Mouse (Mus musculus): ENCODE results near the gene AC109138.7. TPM values are rescaled to one million over a fixed set of nuclear protein-coding genes. Genes with fewer than 3 reads are reported as not detected.

The AC109138.7 gene
- not detected for total RNA-seq (2021)
- long read RNA-seq, experiment 1, result 0 reads
- long read RNA-seq, experiment 2, result 0 reads

DNA sequence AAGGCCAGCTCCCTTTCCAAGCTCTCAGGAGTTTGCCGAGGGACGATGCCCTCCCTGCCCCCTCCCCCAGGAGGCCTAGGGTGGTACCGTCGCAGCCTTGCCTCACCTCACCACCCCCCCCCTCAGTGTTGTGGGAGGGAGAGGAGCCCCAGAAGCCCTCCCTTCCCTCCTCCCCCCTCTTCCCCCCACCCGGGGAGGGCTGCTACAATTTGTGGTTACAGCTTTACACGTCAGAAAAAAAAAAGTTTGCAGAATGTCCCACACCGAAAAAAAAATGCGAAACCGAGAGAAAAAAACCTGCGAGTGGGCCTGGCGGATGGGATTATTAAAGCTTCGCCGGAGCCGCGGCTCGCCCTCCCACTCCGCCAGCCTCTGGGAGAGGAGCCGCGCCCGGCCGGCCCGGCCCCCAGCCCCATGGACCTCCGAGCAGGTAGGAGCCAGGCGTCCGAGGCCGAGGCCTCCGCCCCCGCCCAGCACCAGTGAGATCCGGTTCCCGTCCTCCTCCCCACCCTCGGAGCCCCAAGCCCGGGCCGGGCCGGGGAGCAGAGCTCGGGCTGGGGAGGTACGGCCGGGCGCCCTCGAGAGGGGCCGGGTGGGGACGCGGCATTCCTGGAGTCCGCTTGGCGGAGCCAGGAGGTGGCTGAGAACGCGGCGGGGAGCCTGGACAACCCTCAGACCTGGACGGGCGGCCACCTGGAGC lies at the start of gene AC109138.7, which contains the start of gene Clcf1:
Gene AC109138.7 (plus strand): TSS at position 287 of the 700 bp plus-strand sequence.
Gene Clcf1 (plus strand): TSS at position 168 of the 700 bp plus-strand sequence.
- DNase-seq, result peak; percentile 65
- intact Hi-C loops (cut with DNase I), result no loop called here

DNA sequence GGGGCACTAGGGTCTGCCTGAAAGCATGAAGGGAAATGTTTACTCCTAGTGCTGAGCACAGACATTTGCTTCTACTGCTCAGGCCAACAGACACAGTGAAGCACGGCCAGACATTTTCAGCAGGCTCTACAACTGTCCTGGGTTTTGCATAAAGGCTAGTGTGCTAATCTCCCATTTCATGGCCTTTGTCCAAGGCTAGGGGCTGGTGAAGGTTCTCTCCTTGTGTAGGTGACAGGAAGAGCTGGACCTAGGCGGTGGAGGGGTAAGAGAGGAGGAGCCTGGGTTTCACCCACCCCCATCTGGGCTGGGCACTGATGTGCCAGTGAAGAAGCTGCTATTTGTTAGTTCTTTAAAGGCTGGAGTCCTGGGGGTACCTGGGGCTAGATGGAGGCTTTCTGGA lies 49.4 kb upstream of the AC109138.7 start:
- DNase-seq, result no peak
- intact Hi-C loops (cut with DNase I), result loop anchor here (5.0 kb wide), 1 partner anchor 33 kb away; no protein-coding TSS in a partner anchor

GRCm38 (mm10) chr19:4166678-4167476 lies 47.3 kb upstream of the AC109138.7 start:
- intact Hi-C loops (cut with DNase I), result no loop called here
- DNase-seq, result peak in 1 of 2 experiments; percentile 57

DNA sequence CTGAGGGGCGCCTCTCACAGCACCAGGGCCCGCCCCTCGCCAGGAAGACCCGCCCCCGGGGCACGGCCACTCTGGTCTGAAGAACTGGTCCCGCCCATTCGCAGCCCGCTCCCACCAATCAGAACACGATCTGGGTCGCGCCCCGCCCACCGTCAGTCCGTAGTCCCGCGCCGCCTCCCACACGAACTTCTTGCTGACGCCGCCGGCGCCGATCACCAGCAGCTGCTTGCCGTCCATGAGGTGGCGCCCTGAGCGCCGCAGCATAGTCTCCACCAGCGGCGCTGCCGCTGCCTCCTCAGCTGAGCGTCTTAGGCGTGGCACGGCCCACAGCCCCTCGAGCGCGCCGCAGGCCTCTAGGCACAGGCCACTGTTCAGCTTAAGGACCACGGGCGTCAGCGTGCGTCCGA lies 44.8 kb upstream of the AC109138.7 start:
- intact Hi-C loops (cut with DNase I), result no loop called here
- DNase-seq, result peak; percentile 99 to 100

DNA sequence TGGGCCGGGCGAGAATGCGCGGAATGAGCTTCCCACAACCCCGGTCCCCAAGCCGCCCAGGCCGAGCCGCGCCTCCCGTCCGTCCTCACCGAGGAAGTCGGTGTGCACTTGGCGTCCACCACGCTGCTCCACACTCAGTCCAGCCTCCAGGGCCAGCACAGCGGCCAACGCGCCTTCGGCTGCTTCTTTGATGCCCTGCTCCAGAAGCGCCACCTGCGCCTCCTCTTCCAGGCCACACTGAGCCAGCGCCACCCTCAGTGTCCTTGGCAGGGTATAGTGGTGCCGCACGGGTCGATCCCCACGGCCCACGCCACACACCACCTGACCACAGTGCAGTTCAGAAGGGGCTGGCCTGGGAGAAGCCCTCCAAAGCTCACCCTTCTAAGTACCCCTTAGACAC lies 44.3 kb upstream of the AC109138.7 start:
- intact Hi-C loops (cut with DNase I), result loop anchor here (5.0 kb wide), 1 partner anchor 57 kb away; no protein-coding TSS in a partner anchor
- no peak for DNase-seq

DNA sequence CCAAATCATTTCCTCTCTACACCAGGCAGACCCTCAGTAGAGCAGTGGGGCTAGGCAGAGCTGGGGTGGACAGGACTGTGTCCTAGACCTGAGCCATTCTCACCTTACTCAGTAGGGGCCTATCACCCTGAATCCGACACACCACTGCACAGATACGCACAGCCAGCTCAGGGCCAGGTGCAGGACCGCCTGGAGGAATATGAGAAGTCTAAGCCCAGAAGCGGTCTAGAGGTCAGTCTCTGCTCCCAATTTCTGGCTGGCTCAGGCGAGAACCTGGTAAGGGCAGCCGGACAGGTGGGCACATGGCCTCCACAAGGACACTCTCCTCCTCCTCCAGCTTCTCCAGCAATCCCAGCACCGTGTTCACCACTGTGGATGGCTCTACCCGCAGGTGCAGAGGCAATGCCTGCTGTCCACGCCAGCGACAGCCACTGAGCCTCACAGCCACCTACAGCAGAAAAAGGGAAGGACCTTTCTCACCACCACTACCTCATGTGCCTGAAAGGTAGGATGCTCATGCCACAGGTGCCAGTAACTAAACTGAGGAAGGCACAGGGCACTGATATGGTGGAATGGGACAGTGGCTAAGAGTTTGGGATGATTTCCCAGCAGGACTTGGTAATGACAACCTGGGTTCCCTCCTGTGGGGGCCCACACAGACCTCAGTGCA lies 43.3 kb upstream of the AC109138.7 start:
- DNase-seq, result no peak
- intact Hi-C loops (cut with DNase I), result loop anchor here (1.0 to 5.0 kb wide), 2 partner anchors 17 to 56 kb away; no protein-coding TSS in a partner anchor

DNA sequence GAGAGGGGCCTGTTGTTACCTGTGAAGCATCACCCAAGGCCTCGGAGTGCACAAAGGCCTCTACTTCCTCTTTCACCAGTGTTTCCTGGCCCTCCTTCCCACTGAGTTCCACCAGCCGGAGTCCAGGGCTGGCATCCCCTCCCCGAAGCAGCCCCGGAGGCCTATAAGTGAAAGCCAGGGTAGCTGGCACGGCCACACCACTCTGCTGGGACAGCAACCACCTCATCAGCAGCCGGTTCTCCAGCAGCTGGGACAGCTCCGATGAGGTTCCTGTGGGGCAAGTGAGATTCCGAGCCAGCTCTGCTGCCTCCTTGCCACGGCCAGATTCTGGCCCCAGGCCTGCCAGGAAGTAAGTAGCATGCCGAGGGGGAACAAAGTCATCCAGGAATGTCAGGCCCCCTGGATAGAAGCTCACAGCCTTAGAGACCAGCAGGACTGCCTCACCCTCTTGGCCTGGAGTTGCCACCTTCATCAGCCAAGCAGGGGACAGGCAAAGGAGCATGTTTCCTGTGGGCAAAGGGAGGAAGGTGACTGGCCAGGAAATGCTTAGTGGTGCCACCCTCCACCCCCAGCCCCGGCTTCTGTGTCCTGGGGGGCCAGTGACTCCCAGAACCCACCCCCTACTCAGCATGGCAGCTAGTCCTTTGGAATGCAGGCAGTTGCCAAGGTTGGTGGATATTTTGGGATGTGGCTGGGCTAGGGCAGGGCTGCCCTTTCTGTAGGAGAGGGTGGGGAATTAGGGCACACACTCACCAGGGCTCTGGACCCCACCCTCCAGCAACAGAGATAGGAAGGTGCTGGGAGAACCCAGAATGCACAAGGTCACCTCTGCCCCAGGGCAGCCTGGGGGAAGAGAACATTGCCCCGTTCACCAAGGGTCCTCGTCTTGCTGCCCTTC lies 42.5 kb upstream of the AC109138.7 start:
- intact Hi-C loops (cut with DNase I), result loop anchor here (1.0 to 5.0 kb wide), 2 partner anchors 17 to 56 kb away; no protein-coding TSS in a partner anchor
- peak in 1 of 2 experiments; percentile 66 for DNase-seq

DNA sequence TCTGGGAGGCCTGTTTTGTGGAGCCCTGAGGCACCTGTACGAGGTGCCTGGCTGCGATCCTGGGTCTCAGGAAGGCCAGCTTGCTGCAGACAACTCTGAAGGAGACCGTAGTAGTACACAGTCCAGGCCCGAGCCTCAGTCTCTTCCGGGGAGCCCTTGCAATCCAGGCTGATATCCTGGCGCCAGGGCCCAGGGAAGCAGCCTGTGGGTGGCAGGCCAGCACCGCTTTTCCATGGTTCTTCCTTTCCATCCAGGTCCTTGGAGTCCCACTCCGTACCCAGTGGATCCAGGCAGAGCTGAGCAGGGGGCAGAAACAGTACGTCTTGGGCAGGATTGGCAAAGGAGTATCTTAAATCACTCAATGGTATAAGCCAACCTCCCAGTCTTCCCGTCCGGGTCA lies 41.2 kb upstream of the AC109138.7 start:
- DNase-seq, result no peak
- intact Hi-C loops (cut with DNase I), result loop anchor here (5.0 kb wide), 1 partner anchor 54 kb away; no protein-coding TSS in a partner anchor

DNA sequence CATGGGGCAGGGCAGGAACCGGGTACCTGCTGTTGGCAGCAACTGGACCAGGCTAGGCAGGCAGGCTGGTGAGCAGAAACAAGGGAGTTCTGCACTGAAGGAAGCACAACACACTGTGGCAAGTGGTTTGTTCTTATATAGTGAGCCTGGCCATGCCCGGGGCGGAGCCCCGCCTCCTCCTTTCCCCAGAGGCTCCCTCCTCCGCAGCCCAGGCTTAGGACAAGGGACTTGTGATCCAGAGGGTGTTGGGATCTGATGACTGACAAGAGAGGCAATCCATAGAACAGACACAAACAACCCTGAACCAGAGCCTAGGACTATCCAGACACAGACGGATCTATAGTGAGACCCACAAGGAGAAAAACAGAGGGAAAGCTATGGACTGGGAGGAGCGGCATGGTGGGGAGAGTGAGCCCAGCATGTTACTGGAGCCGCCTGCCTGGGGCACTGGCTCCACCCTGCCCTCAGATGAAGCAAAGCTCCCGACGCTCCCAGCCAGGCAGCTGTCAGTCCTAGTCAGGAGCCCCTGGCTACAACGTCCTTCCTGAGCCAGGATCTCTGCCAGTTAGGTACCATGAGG lies 38.7 kb upstream of the AC109138.7 start, which contains the start of gene Carns1:
Gene Carns1 (minus strand): TSS at position 112 of the 580 bp plus-strand sequence.
- intact Hi-C loops (cut with DNase I), result no loop called here
- peak; percentile 55 to 70 for DNase-seq

DNA sequence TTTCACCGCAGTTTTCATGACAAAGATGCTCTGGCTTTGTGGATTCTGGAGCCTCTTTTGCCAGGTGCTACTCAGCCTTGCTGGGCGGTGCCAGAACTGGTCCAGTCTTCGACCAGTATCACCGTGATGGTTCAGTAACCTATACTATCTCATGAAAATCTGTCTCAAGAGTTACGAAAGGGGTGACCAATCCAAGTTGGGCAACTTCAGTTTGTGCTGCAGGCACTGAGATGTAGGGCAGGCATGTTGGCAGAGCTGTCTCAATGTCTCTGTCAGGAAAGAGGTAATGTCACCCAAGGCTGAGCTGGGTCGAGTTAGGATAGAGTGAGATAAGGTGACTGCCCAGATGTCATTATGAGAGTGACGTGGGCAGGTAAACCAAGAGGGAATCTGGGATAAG lies 33.7 kb upstream of the AC109138.7 start:
- no peak for DNase-seq
- intact Hi-C loops (cut with DNase I), result no loop called here

DNA sequence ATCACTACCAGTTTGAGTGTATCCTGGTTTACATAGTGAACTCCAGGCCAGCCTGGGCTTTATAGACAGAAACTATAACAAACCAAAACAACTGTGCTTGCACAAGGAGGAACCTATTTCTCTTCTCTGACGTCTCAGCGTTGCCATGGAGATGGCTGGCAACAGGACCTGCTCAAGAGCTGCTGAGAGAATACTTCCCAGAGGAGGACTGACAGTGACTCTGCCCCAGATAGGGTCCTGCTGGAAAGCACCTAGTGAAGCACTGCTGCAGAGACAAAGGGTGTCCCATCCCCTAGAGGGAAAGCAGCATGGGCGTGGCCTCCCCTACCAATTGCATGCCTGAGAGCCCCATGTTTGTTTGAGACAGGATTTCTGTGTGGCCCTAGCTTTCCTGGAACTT lies 32.3 kb upstream of the AC109138.7 start:
- DNase-seq, result peak; percentile 45 to 59
- intact Hi-C loops (cut with DNase I), result no loop called here

- intact Hi-C loops (cut with DNase I), result no loop called here
- no peak for DNase-seq
These were observed 30.5 kb upstream of the AC109138.7 start for GRCm38 (mm10) chr19:4183689-4184088.

- intact Hi-C loops (cut with DNase I), result no loop called here
- no peak for DNase-seq
These were observed 28.9 kb upstream of the AC109138.7 start for GRCm38 (mm10) chr19:4184976-4185975.

GRCm38 (mm10) chr19:4187303-4187702 lies 26.9 kb upstream of the AC109138.7 start:
- DNase-seq, result no peak
- intact Hi-C loops (cut with DNase I), result no loop called here

DNA sequence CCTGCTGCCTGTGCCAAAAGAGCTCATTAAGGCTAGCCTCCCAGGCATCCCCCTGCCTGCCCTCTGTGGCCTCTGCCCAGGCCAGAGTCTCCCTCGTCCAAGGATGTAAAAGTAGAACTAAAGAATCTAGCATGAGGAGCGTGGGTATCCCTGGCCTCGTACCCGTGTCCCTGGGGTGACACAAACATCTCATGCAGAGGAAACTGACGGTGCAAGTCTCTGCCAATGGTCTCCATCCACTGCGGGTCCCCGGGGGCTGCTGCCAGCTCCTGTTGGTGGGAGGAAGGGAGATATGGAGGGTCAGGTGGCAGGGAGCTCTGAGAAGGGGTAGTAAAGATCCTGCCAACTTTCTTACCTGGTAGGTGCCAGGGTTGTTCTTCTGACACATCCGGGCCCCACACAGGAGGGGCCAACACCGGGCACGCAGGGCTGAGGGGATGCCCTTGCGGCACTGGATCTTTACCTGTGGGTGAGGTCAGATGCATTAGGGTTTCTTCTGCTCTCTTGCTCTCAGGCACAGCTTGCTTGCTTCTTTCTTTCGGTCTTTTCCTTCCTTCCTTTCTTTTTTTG lies 25.0 kb upstream of the AC109138.7 start:
- intact Hi-C loops (cut with DNase I), result no loop called here
- DNase-seq, result no peak

- no peak for DNase-seq
- intact Hi-C loops (cut with DNase I), result no loop called here
These were observed 23.3 kb upstream of the AC109138.7 start, which contains the start of gene Tbc1d10c for GRCm38 (mm10) chr19:4190831-4191334. Gene Tbc1d10c, minus strand, starts transcription at chr19:4191284.

GRCm38 (mm10) chr19:4191528-4192250 lies 22.5 kb upstream of the AC109138.7 start, which contains the start of gene Ppp1ca:
Gene Ppp1ca, plus strand, starts transcription at chr19:4192065.
- DNase-seq, result peak; percentile 99
- intact Hi-C loops (cut with DNase I), result no loop called here

Data from heart, postnatal 14 days (tissue).